Mouse (Mus musculus) liver, embryonic 13.5 days (tissue): ENCODE data around the gene Hoxb9. TPM values are rescaled to one million over a fixed set of nuclear protein-coding genes. Genes with fewer than 3 reads are reported as not detected.

Source experiments
- ATAC-seq: fragments of 200-750 bp; cut with Nextera tagmentation; 2 replicates; pipeline ENCODE4 v1.8.0; 2017; ENCODE audit warnings: low read depth, mild to moderate bottlenecking, moderate number of reproducible peaks, moderate library complexity
- DNase-seq: peaks from one replicate; pipeline ENCODE4 v3.0.0; 2022
- H3K27ac ChIP-seq: fragments of 300-500 bp; sonication (generic); 2 replicates; pipeline ENCODE4 v1.5.1; 2015; ENCODE audit warnings: moderate library complexity, mild to moderate bottlenecking, inconsistent platforms
- H3K27me3 ChIP-seq: fragments of 300-500 bp; sonication (generic); 2 replicates; pipeline ENCODE4 v1.6.1; 2015; ENCODE audit warnings: mild to moderate bottlenecking, inconsistent platforms
- H3K36me3 ChIP-seq: fragments of 300-500 bp; sonication (generic); 2 replicates; pipeline ENCODE4 v1.6.1; 2015; ENCODE audit warnings: mild to moderate bottlenecking, inconsistent platforms
- H3K4me1 ChIP-seq: fragments of 300-500 bp; sonication (generic); replicated peaks from 2 replicates; pipeline ENCODE4 v1.6.1; 2015; ENCODE audit warnings: inconsistent platforms
- H3K4me2 ChIP-seq: fragments of 300-500 bp; sonication (generic); 2 replicates; pipeline ENCODE4 v1.6.1; 2015; ENCODE audit warnings: inconsistent platforms, mild to moderate bottlenecking, moderate library complexity
- H3K4me3 ChIP-seq: fragments of 300-500 bp; sonication (generic); replicated peaks from 2 replicates; pipeline ENCODE4 v1.5.1; 2015; ENCODE audit warnings: mild to moderate bottlenecking, inconsistent platforms
- H3K9ac ChIP-seq: fragments of 300-500 bp; sonication (generic); 2 replicates; pipeline ENCODE4 v1.6.1; 2015; ENCODE audit warnings: mild to moderate bottlenecking, inconsistent platforms
- H3K9me3 ChIP-seq: fragments of 300-500 bp; sonication (generic); replicated peaks from 2 replicates; pipeline ENCODE4 v1.6.1; 2016; ENCODE audit warnings: inconsistent platforms
- WGBS: fragments of 180-500 bp; shearing (Covaris S2); methylation state at CpG from one replicate; pipeline ENCODE4 v1.1.7; 2015; ENCODE audit not compliant: insufficient replicate concordance; 5-methylcytosine and 5-hydroxymethylcytosine counted together
- polyA plus RNA-seq: library from polyadenylated mRNA; unstranded; fragments of >200 nt; fragmentation: Nextera tagmentation; extraction: Ambion mirVana; gene quantifications from 2 replicates; pipeline ENCODE4 v1.2.1, GENCODE M21; 2015

The Hoxb9 gene
- polyA plus RNA-seq, 1 experiment from 2014 or later = 0.06 TPM

DNA sequence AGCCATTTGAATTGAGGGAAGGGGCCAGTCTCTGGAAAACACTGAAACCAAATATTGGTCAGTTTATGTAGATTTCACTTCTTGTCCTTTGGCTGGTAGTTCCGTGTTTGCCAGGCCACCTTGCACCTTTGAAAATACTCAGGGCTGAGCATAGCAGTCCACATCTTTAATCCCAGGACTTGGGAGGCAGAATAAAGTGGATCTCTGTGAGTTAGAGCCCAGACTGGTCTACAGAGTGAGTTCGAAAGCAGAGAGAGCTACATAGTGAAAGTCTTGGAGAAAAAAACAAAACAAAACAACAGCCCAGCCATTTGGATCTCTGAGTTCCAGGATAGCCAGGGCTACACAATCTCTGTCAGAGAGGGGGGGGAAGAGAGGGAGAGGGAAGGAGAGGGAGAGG is 14.1 kb upstream of the Hoxb9 start:
- H3K9me3 ChIP-seq = no peaks in the 10 kb centered on the region
- no peak for DNase-seq
- H3K9ac ChIP-seq = no peak overlapping the region
- H3K4me2 ChIP-seq = no peak overlapping the region
- H3K27ac ChIP-seq = no peak overlapping the region
- no peak for ATAC-seq
- no peaks in the 10 kb centered on the region for H3K4me1 ChIP-seq
- H3K4me3 ChIP-seq = no peak overlapping the region
- 19% methylated on average over 2 of the region's 2 CpGs for WGBS
- no peaks in the 10 kb centered on the region for H3K36me3 ChIP-seq
- H3K27me3 ChIP-seq = peaks cover 99% of the 10 kb centered on the region

GRCm38 (mm10) chr11:96259038-96259437 is 12.2 kb upstream of the Hoxb9 start:
- no peak for DNase-seq
- Histone ChIP-seq H3K27ac (no peak overlapping the region), H3K36me3 (no peaks in the 10 kb centered on the region)

GRCm38 (mm10) chr11:96259511-96259910 is 11.7 kb upstream of the Hoxb9 start:
- ATAC-seq (no peak), DNase-seq (no peak)
- 4% methylated on average over 1 of the region's 1 CpGs for WGBS

More at GRCm38 (mm10) chr11:96259038-96259437, 12.2 kb upstream of the Hoxb9 start:
- Histone ChIP-seq H3K9ac (no peak overlapping the region), H3K9me3 (no peaks in the 10 kb centered on the region), H3K4me2 (no peak overlapping the region), H3K27me3 (peaks cover 99% of the 10 kb centered on the region), H3K4me1 (no peaks in the 10 kb centered on the region), H3K4me3 (no peak overlapping the region)
- WGBS = 9% methylated on average over 2 of the region's 2 CpGs
- ATAC-seq = no peak

GRCm38 (mm10) chr11:96260310-96260970 is 10.8 kb upstream of the Hoxb9 start:
- DNase-seq = no peak
- Histone ChIP-seq H3K4me1 (no peaks in the 10 kb centered on the region), H3K4me3 (no peak overlapping the region), H3K27ac (no peak overlapping the region), H3K9ac (no peak overlapping the region), H3K4me2 (no peak overlapping the region), H3K27me3 (peaks cover 99% of the 10 kb centered on the region), H3K36me3 (no peaks in the 10 kb centered on the region), H3K9me3 (no peaks in the 10 kb centered on the region)
- 5% methylated on average over 23 of the region's 23 CpGs for WGBS
- ATAC-seq = no peak

More at GRCm38 (mm10) chr11:96259511-96259910, 11.7 kb upstream of the Hoxb9 start:
- H3K27me3 ChIP-seq = peaks cover 99% of the 10 kb centered on the region
- no peak overlapping the region for H3K9ac ChIP-seq
- no peaks in the 10 kb centered on the region for H3K9me3 ChIP-seq
- H3K36me3 ChIP-seq = no peaks in the 10 kb centered on the region
- no peak overlapping the region for H3K4me3 ChIP-seq
- no peaks in the 10 kb centered on the region for H3K4me1 ChIP-seq
- H3K4me2 ChIP-seq = no peak overlapping the region
- no peak overlapping the region for H3K27ac ChIP-seq

DNA sequence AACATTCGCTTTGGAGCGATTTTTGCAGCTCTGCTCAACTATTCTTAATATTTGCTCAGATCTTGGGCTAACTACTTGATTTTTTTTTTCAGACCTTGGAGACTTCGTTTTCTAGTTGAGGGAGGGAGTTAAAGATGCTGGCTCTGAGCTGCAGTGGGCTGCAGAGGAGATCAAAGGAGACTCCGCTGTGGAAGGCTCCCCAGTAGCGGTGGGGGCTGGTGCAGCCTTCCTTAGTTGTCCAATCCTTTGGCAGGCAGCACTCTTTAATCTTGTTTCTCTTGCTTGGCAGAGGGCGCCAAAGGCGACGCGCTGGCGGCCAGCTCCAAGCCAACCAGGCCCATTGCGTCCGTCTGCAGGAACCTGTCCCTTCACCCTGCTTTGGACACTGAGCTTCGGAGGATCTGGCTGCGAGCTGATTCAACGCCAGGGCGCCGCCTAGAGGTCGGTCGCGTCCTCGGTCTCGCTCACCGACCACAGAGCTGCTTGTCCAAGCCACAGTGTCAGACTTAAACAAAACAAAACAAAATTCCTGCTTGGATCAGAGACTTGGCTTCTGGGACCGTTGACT is 9.8 kb upstream of the Hoxb9 start:
- DNase-seq = peak; percentile 13
- Histone ChIP-seq H3K4me1 (no peaks in the 10 kb centered on the region), H3K9me3 (no peaks in the 10 kb centered on the region), H3K9ac (no peak overlapping the region), H3K4me2 (no peak overlapping the region), H3K27ac (no peak overlapping the region), H3K36me3 (no peaks in the 10 kb centered on the region), H3K4me3 (no peak overlapping the region), H3K27me3 (peaks cover 99% of the 10 kb centered on the region)
- no peak for ATAC-seq
- 3% methylated on average over 24 of the region's 24 CpGs for WGBS

DNA sequence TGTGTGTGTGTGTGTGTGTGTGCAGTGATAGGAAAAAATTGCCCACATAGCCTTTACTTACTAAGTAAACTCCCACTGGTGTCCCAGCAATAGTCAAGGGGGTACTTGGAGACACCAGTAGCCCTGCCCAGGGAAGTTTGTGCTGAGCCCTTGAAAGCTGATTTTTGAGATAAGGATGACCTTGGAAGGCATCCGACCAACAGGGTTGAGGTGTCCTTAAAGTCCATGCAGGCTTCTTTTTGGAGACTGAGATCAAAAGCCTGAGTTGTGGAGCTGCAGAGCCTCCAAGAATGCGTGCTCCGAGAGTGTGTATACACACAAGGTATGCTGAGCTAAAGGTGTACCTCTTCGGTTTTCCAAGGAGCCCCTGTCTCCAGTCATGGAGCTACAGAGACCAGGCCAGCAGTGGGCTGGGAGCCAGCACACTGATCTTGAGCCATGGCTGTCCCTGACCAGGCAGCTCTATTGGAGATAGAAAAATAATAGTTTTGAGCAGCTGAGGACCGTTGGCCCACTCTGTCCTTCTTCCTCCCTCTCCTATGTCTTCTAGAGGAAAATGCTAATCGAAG is 8.9 kb upstream of the Hoxb9 start:
- no peak for ATAC-seq

DNA sequence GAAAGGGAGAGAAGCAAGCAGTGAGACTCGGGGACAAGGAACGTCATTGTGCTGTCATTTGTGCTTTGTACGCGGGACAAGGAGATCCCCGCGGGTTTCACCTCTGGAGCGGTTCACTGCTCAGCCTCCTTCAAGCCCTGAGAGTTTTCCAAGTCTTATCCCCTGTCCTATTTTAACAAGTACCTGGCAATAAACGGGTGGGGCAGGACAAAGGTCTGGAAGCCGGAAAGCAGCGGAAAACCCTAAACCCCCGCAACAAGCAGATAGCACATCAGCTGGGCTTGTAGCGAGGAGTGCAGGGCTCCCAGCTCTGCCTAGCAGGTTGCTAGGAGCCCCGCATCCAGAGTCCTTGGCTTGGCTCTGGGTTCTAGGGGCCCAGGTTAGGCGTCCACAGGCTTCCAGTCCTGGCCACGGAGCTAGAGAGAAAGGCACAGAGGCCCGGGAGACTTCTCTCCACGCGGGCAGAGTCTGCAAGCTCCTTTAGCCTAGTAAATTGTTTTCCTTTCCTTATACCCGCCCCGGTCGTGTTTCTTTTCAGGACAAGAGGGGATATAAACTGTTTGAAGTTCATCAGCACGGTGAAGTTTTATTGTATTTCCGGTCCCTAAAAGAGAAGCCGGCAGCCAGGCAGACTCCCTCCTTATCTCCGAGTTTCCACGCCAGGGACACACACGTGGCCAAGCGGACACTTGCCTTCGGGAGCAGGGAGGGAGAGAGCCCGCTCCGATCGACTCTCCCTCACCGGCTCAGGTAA is 7.4 kb upstream of the Hoxb9 start:
- H3K4me1 ChIP-seq = no peaks in the 10 kb centered on the region
- DNase-seq (no peak), ATAC-seq (no peak)
- H3K9ac ChIP-seq = no peak overlapping the region
- H3K27ac ChIP-seq = no peak overlapping the region
- H3K4me3 ChIP-seq = no peak overlapping the region
- H3K9me3 ChIP-seq = no peaks in the 10 kb centered on the region
- H3K36me3 ChIP-seq = no peaks in the 10 kb centered on the region
- H3K27me3 ChIP-seq = peaks cover 98% of the 10 kb centered on the region
- no peak overlapping the region for H3K4me2 ChIP-seq
- WGBS = 4% methylated on average over 33 of the region's 33 CpGs

More for the DNA sequence above, 8.9 kb upstream of the Hoxb9 start:
- Histone ChIP-seq H3K4me3 (no peak overlapping the region), H3K4me2 (no peak overlapping the region), H3K4me1 (no peaks in the 10 kb centered on the region), H3K27ac (no peak overlapping the region), H3K27me3 (peaks cover 99% of the 10 kb centered on the region), H3K9me3 (no peaks in the 10 kb centered on the region), H3K9ac (no peak overlapping the region), H3K36me3 (no peaks in the 10 kb centered on the region)
- DNase-seq = no peak
- 13% methylated on average over 6 of the region's 6 CpGs for WGBS

DNA sequence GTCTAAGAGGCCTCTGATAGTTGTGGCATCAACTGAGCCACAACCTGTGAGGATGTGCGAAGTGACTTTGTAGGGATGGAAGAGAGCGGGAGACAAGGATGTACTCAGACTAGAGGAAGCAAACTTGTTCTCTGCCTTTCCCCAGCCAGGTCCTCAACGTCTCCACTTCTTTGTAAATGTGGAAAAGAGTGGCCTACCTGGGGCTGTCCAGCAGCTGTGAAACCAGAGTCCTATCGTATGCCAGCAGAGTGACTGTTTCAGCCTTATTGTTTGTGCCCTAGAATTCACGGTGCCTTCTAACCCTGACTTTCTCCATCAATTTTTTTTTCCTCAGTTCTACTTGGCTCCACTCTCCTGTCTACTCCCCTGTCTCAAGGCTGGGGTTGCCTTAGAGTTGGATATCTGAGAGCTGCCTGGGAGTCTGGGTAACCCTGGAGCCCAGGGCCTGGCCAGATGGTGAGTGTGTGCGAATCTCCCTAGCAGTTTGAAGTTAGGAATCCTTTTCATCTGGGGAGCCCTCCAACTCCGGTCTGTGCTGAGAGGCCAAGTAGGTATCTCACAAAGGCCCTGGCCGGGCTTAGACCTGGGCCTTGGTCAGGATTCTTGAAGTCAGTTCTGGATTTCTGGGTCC is 6.8 kb upstream of the Hoxb9 start:
- Histone ChIP-seq H3K4me3 (no peak overlapping the region), H3K36me3 (no peaks in the 10 kb centered on the region), H3K9me3 (no peaks in the 10 kb centered on the region), H3K27me3 (peaks cover 98% of the 10 kb centered on the region), H3K9ac (no peak overlapping the region), H3K27ac (no peak overlapping the region), H3K4me1 (no peaks in the 10 kb centered on the region), H3K4me2 (no peak overlapping the region)
- DNase-seq = no peak
- ATAC-seq = no peak
- 19% methylated on average over 8 of the region's 8 CpGs for WGBS

GRCm38 (mm10) chr11:96265954-96266353 is 5.3 kb upstream of the Hoxb9 start:
- 5% methylated on average over 7 of the region's 7 CpGs for WGBS
- ATAC-seq = no peak
- DNase-seq = no peak

GRCm38 (mm10) chr11:96267021-96267920 is 4.0 kb upstream of the Hoxb9 start:
- Histone ChIP-seq H3K9me3 (no peaks in the 10 kb centered on the region), H3K4me2 (no peak overlapping the region), H3K27me3 (peaks cover 98% of the 10 kb centered on the region), H3K4me1 (peaks cover 6% of the 10 kb centered on the region; the same call in 1 of the 2 replicates), H3K36me3 (no peaks in the 10 kb centered on the region), H3K9ac (no peak overlapping the region), H3K27ac (no peak overlapping the region), H3K4me3 (no peak overlapping the region)
- DNase-seq (no peak), ATAC-seq (no peak)
- 28% methylated on average over 7 of the region's 7 CpGs for WGBS

More at GRCm38 (mm10) chr11:96265954-96266353, 5.3 kb upstream of the Hoxb9 start:
- Histone ChIP-seq H3K9me3 (no peaks in the 10 kb centered on the region), H3K27me3 (peaks cover 98% of the 10 kb centered on the region), H3K4me2 (no peak overlapping the region), H3K27ac (no peak overlapping the region), H3K9ac (no peak overlapping the region), H3K4me3 (no peak overlapping the region), H3K4me1 (0 out of 2 replicates have a peak, but pooled peaks cover 2% of the 10 kb centered on the region), H3K36me3 (no peaks in the 10 kb centered on the region)
